Mouse (Mus musculus) adrenal gland, postnatal 25 days (tissue): Measurements from ENCODE around the gene Fbxo44. TPM values are rescaled to one million over a fixed set of nuclear protein-coding genes. Genes with fewer than 3 reads are reported as not detected.

Source experiments
- microRNA-seq, 2 experiments: library from miRNA; unstranded; fragments of <30 nt; microRNA quantifications; one replicate each; pipeline ENCODE4 v1.2.0; 2021
- total RNA-seq: library from RNA; stranded (reverse); gene quantifications from 2 replicates; pipeline ENCODE4 v1.2.3, GENCODE M21; 2021

Fbxo44 gene
- total RNA-seq, 1 experiment from 2014 or later = 14.6 TPM

Small RNA genes lying within 50 kb of the gene (microRNA-seq; reads per million reads assigned to microRNA genes)
- 0 reads per million in 2 experiments for gene Mir7022

Other genes with a start within 250 kb of the Fbxo44 start
- gene Plod1, start 223.7 kb downstream of the Fbxo44 start, total RNA-seq = 41.0 and 43.3 TPM in 2 replicates
- gene 2510039O18Rik, start 219.6 kb downstream of the Fbxo44 start, total RNA-seq = 44.6 and 50.5 TPM in 2 replicates
- gene Nppb, start 174.7 kb downstream of the Fbxo44 start, total RNA-seq = not detected in 2 replicates
- gene Nppa, start 159.8 kb downstream of the Fbxo44 start, total RNA-seq = not detected in 2 replicates
- gene Clcn6, start 121.7 kb downstream of the Fbxo44 start, total RNA-seq = 11.1 and 12.7 TPM in 2 replicates
- gene Mthfr, start 121.4 kb downstream of the Fbxo44 start, total RNA-seq = 32.1 and 33.6 TPM in 2 replicates
- gene Agtrap, start 72.5 kb downstream of the Fbxo44 start, total RNA-seq = 75.0 and 117 TPM in 2 replicates
- gene Mad2l2, start 30.1 kb downstream of the Fbxo44 start, total RNA-seq = 16.2 and 20.3 TPM in 2 replicates
- 0.15 and 0.24 TPM in 2 replicates for gene Draxin, start 29.8 kb downstream of the Fbxo44 start, total RNA-seq
- 45.2 and 55.3 TPM in 2 replicates for gene Fbxo6, start 8.3 kb downstream of the Fbxo44 start, total RNA-seq
- gene Fbxo2, start 139 bp upstream of the Fbxo44 start, total RNA-seq = 4.5 and 4.7 TPM in 2 replicates
- gene Disp3, start 127.5 kb upstream of the Fbxo44 start, total RNA-seq = 0.85 and 1.8 TPM in 2 replicates